In the genomic region with DNA sequence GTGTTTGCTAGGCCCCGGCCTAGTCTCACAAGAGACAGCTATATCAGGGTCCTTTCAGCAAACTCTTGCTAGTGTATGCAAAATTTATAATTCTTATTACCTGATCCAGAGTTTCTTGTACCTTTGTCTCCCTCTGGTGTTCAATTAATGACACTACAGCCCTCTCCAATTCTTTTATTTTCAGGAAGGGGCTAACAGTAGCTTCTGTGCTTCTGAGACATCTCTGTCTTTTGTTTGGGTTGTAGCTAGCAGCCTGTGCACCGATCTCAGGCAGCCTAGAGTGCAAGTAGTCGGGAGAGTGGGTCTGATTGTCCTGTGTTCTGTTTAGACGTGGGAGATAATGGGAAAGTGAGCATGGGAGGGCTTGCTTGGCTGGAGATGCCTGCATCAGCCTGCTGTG, we compare ENCODE assay signal across 8 mouse cellular contexts. TPM values are rescaled to one million over a fixed set of nuclear protein-coding genes. Genes with fewer than 3 reads are reported as not detected.
DNase-seq lines count a peak whose midpoint lies in the region; ATAC-seq and TF ChIP-seq lines count a peak whose summit lies in the region.

No protein-coding gene starts in this region.

- no peak overlapping the region for H3K4me3 ChIP-seq in intestine, postnatal 0 days (ENCODE audit: low read depth, low read length)
- H3K4me3 ChIP-seq in intestine, embryonic 15.5 days (replicated peaks) = no peak overlapping the region
- no peak overlapping the region for H3K4me3 ChIP-seq in forebrain, embryonic 15.5 days

- H3K9me3 ChIP-seq in intestine, postnatal 0 days (ENCODE audit: control insufficient read depth) = no peaks in the 10 kb centered on the region
- H3K9me3 ChIP-seq in intestine, embryonic 15.5 days = no peaks in the 10 kb centered on the region
- H3K9me3 ChIP-seq in forebrain, embryonic 15.5 days = no peaks in the 10 kb centered on the region

- no peak overlapping the region for H3K27ac ChIP-seq in intestine, postnatal 0 days (ENCODE audit: low read depth, low read length)
- H3K27ac ChIP-seq in intestine, embryonic 15.5 days = no peak overlapping the region
- no peak overlapping the region for H3K27ac ChIP-seq in forebrain, embryonic 15.5 days (replicated peaks)

- no peak overlapping the region for H3K9ac ChIP-seq in intestine, postnatal 0 days (ENCODE audit: low read depth, low read length)
- H3K9ac ChIP-seq in intestine, embryonic 15.5 days = no peak overlapping the region
- no peak overlapping the region for H3K9ac ChIP-seq in forebrain, embryonic 15.5 days (replicated peaks)

- no peaks in the 10 kb centered on the region for H3K27me3 ChIP-seq in intestine, postnatal 0 days (replicated peaks; ENCODE audit: control insufficient read depth, insufficient read depth, low read length)
- no peaks in the 10 kb centered on the region for H3K27me3 ChIP-seq in intestine, embryonic 15.5 days (replicated peaks)
- H3K27me3 ChIP-seq in forebrain, embryonic 15.5 days = no peaks in the 10 kb centered on the region

- no peaks in the 10 kb centered on the region for H3K4me1 ChIP-seq in intestine, postnatal 0 days (replicated peaks; ENCODE audit: control insufficient read depth, insufficient read depth, low read length)
- no peaks in the 10 kb centered on the region for H3K4me1 ChIP-seq in intestine, embryonic 15.5 days (replicated peaks)
- no peaks in the 10 kb centered on the region for H3K4me1 ChIP-seq in forebrain, embryonic 15.5 days

- peak; percentile 39 for DNase-seq in thymus, postnatal 0 days (ENCODE audit: low spot score)
- no peak for DNase-seq in thymus, postnatal 10 days (ENCODE audit: low spot score in 2 of 2)
- DNase-seq in forelimb bud, embryonic 11.5 days (ENCODE audit: low read depth, low spot score) = peak; percentile 29
- no peak for DNase-seq in urinary bladder, postnatal 10 days (ENCODE audit: low spot score)
- DNase-seq in right cerebral cortex, adult 18-20 months = no peak

- no peaks in the 10 kb centered on the region; the same call in 1 of the 2 replicates for H3K36me3 ChIP-seq in intestine, postnatal 0 days (ENCODE audit: control insufficient read depth, insufficient read depth)
- H3K36me3 ChIP-seq in intestine, embryonic 15.5 days = no peaks in the 10 kb centered on the region
- H3K36me3 ChIP-seq in forebrain, embryonic 15.5 days = no peaks in the 10 kb centered on the region

- H3K4me2 ChIP-seq in intestine, postnatal 0 days (replicated peaks; ENCODE audit: low read depth) = no peak overlapping the region
- no peak overlapping the region for H3K4me2 ChIP-seq in intestine, embryonic 15.5 days (replicated peaks)
- no peak overlapping the region for H3K4me2 ChIP-seq in forebrain, embryonic 15.5 days (replicated peaks)

- 13% methylated on average over 4 of the region's 4 CpGs for WGBS in intestine, postnatal 0 days
- 15% methylated on average over 4 of the region's 4 CpGs for WGBS in intestine, embryonic 15.5 days
- 20% methylated on average over 4 of the region's 4 CpGs for WGBS in forebrain, embryonic 15.5 days

- ATAC-seq in intestine, postnatal 0 days = no peak
- ATAC-seq in intestine, embryonic 15.5 days = no peak
- no peak; the same call in 1 of the 2 replicates for ATAC-seq in forebrain, embryonic 15.5 days (replicated peaks)

- TF ChIP-seq CTCF in intestine, postnatal 0 days (IDR thresholded peaks at IDR 0.05; ENCODE audit: low read depth) = peak; percentile 71

RNA-seq across cellular contexts. Expression of a gene that starts 42.9 kb away (rescaled TPM):
- polyA plus RNA-seq in intestine, postnatal 0 days (2015; fragmentation: Nextera tagmentation; extraction: Ambion mirVana) = 25.8 and 28.3 TPM in 2 replicates
- polyA plus RNA-seq in intestine, embryonic 15.5 days (2015; fragmentation: Nextera tagmentation; extraction: Ambion mirVana) = 32.8 and 38.1 TPM in 2 replicates
- polyA plus RNA-seq in thymus, postnatal 0 days (2015; fragmentation: Nextera tagmentation; extraction: Ambion mirVana) = 25.0 and 34.8 TPM in 2 replicates
- polyA plus RNA-seq in forebrain, embryonic 15.5 days (2015; fragmentation: Nextera tagmentation; extraction: Ambion mirVana) = 45.0 and 49.1 TPM in 2 replicates

Comparison
In these comparisons a context has a peak if more than half of its experiments do, and no peak if none do; other contexts are left out.
1. DNase-seq: peak in thymus, postnatal 0 days (single experiment) and forelimb bud, embryonic 11.5 days (single experiment); none in thymus, postnatal 10 days (0 of 2), urinary bladder, postnatal 10 days (single experiment) and right cerebral cortex, adult 18-20 months (single experiment).